20 mouse cellular contexts compared by ENCODE assay signal in genomic region chrX:99516070-99516807, GRCm38 (mm10). TPM values are rescaled to one million over a fixed set of nuclear protein-coding genes. Genes with fewer than 3 reads are reported as not detected.
DNase-seq lines count a peak whose midpoint lies in the region; ATAC-seq and TF ChIP-seq lines count a peak whose summit lies in the region.
"Had no signal": no experiment of that assay in that cellular context is flagged by ENCODE, and none has a peak within 500 bp of the region (broad histone marks: within the 10 kb centered on the region; RNA-seq: fewer than 3 reads in every experiment).

No protein-coding gene starts in this region.

- in situ Hi-C loops in Patski (cut with MboI; ENCODE audit: low pct_unique_long_range_greater_than_20kb) = no loop called here

- intact Hi-C loops in gastrocnemius, postnatal 14 days (cut with DNase I; ENCODE audit: low total_unique reads) = no loop called here

- WGBS in hindbrain, embryonic 15.5 days = 85% methylated on average over 6 of the region's 6 CpGs
- 78% methylated on average over 6 of the region's 6 CpGs for WGBS in hindbrain, embryonic 12.5 days
- 88% methylated on average over 6 of the region's 6 CpGs for WGBS in forebrain, postnatal 0 days
- WGBS in midbrain, postnatal 0 days = 81% methylated on average over 6 of the region's 6 CpGs
- 91% methylated on average over 6 of the region's 6 CpGs for WGBS in limb, embryonic 10.5 days

- H3K27me3 ChIP-seq in hindbrain, embryonic 15.5 days = peaks cover 20% of the 10 kb centered on the region; the same call in 1 of the 2 replicates
- peaks cover 77% of the 10 kb centered on the region for H3K27me3 ChIP-seq in hindbrain, embryonic 12.5 days
- H3K27me3 ChIP-seq in Patski = no peaks in the 10 kb centered on the region
- H3K27me3 ChIP-seq in forebrain, postnatal 0 days (ENCODE audit: insufficient read depth, low read length) = no peaks in the 10 kb centered on the region
- peaks cover 10% of the 10 kb centered on the region; the same call in 1 of the 2 replicates for H3K27me3 ChIP-seq in midbrain, postnatal 0 days (ENCODE audit: insufficient read depth, low read length)
- peaks cover 100% of the 10 kb centered on the region for H3K27me3 ChIP-seq in limb, embryonic 10.5 days (ENCODE audit: low read depth, poor library complexity, severe bottlenecking)

- no peak for DNase-seq in Patski (ENCODE audit: low read depth, low spot score)
- DNase-seq in forebrain, postnatal 0 days = no peak
- no peak for DNase-seq in midbrain, postnatal 0 days (ENCODE audit: low spot score)
- DNase-seq in limb, embryonic 10.5 days (ENCODE audit: low spot score) = no peak
- DNase-seq in adrenal gland, postnatal 10 days = no peak
- no peak for DNase-seq in gastrocnemius, postnatal 14 days
- DNase-seq: cerebellum, postnatal 14 days; gastrocnemius, postnatal 25 days; kidney, postnatal 10 days; lung, embryonic 14.5 days; lung, postnatal 4 days; right cerebral cortex, postnatal 4 days; thymus, adult 18-20 months had no signal

- no peak for TF ChIP-seq CTCF in Patski (IDR thresholded peaks at IDR 0.05)
- no peak for TF ChIP-seq CTCF in forebrain, postnatal 0 days (IDR thresholded peaks at IDR 0.05; ENCODE audit: low read depth)
- TF ChIP-seq CTCF in midbrain, postnatal 0 days (IDR thresholded peaks at IDR 0.05) = no peak

- no peaks in the 10 kb centered on the region for H3K4me1 ChIP-seq in hindbrain, embryonic 15.5 days (replicated peaks)
- H3K4me1 ChIP-seq in hindbrain, embryonic 12.5 days = peaks cover 18% of the 10 kb centered on the region
- H3K4me1 ChIP-seq in forebrain, postnatal 0 days (ENCODE audit: insufficient read depth) = no peaks in the 10 kb centered on the region
- H3K4me1 ChIP-seq in midbrain, postnatal 0 days (ENCODE audit: insufficient read depth, low read length) = no peaks in the 10 kb centered on the region
- peaks cover 23% of the 10 kb centered on the region for H3K4me1 ChIP-seq in limb, embryonic 10.5 days
- H3K4me1 ChIP-seq: liver, embryonic 12.5 days had no signal

- H3K9me3 ChIP-seq in hindbrain, embryonic 15.5 days = no peaks in the 10 kb centered on the region
- no peaks in the 10 kb centered on the region for H3K9me3 ChIP-seq in hindbrain, embryonic 12.5 days (replicated peaks)
- no peaks in the 10 kb centered on the region for H3K9me3 ChIP-seq in forebrain, postnatal 0 days (ENCODE audit: low read length)
- no peaks in the 10 kb centered on the region for H3K9me3 ChIP-seq in midbrain, postnatal 0 days (ENCODE audit: low read length)
- no peaks in the 10 kb centered on the region for H3K9me3 ChIP-seq in limb, embryonic 10.5 days (replicated peaks)
- H3K9me3 ChIP-seq: liver, embryonic 12.5 days; midbrain, embryonic 12.5 days; neural tube, embryonic 12.5 days had no signal

- H3K36me3 ChIP-seq in hindbrain, embryonic 15.5 days = no peaks in the 10 kb centered on the region
- H3K36me3 ChIP-seq in hindbrain, embryonic 12.5 days = no peaks in the 10 kb centered on the region
- no peaks in the 10 kb centered on the region for H3K36me3 ChIP-seq in forebrain, postnatal 0 days (ENCODE audit: insufficient read depth)
- no peaks in the 10 kb centered on the region for H3K36me3 ChIP-seq in midbrain, postnatal 0 days (ENCODE audit: insufficient read depth, low read length)
- H3K36me3 ChIP-seq in limb, embryonic 10.5 days = no peaks in the 10 kb centered on the region
- H3K36me3 ChIP-seq: liver, embryonic 12.5 days; midbrain, embryonic 12.5 days; neural tube, embryonic 12.5 days had no signal

- POLR2A ChIA-PET in Patski (lab: Charles Lee) = interaction anchor here (0.6 kb wide), 2 partner anchors 34 to 57 kb away, joined by 3 to 6 read pairs; no protein-coding TSS in a partner anchor

- H3K4me3 ChIP-seq in hindbrain, embryonic 15.5 days = no peak overlapping the region
- no peak overlapping the region for H3K4me3 ChIP-seq in hindbrain, embryonic 12.5 days
- H3K4me3 ChIP-seq in forebrain, postnatal 0 days (ENCODE audit: low read depth, low read length) = no peak overlapping the region
- H3K4me3 ChIP-seq in midbrain, postnatal 0 days (ENCODE audit: low read depth, low read length) = no peak overlapping the region
- no peak overlapping the region for H3K4me3 ChIP-seq in limb, embryonic 10.5 days
- H3K4me3 ChIP-seq: layer of hippocampus, adult 2 months; left cerebral cortex, adult 2 months; liver, embryonic 12.5 days; midbrain, embryonic 12.5 days; neural tube, embryonic 12.5 days had no signal

- CTCF ChIA-PET in Patski (lab: Charles Lee) = interaction anchor here (0.6 to 1.4 kb wide), 3 partner anchors 15 to 381 kb away, joined by 3 read pairs; no protein-coding TSS in a partner anchor

- no peak overlapping the region for H3K27ac ChIP-seq in hindbrain, embryonic 15.5 days (replicated peaks)
- H3K27ac ChIP-seq in hindbrain, embryonic 12.5 days = no peak overlapping the region
- H3K27ac ChIP-seq in forebrain, postnatal 0 days (ENCODE audit: low read depth, low read length) = no peak overlapping the region
- no peak overlapping the region for H3K27ac ChIP-seq in midbrain, postnatal 0 days (ENCODE audit: low read depth, low read length)
- H3K27ac ChIP-seq in limb, embryonic 10.5 days = no peak overlapping the region
- H3K27ac ChIP-seq: layer of hippocampus, adult 2 months; left cerebral cortex, adult 2 months; liver, embryonic 12.5 days; neural tube, embryonic 12.5 days had no signal

- peak; percentile 14; the same call in 1 of the 2 replicates for ATAC-seq in hindbrain, embryonic 15.5 days (ENCODE audit: low FRiP score, low read depth)
- no peak for ATAC-seq in hindbrain, embryonic 12.5 days (ENCODE audit: low FRiP score)
- peak; percentile 75 for ATAC-seq in Patski
- peak; percentile 51 for ATAC-seq in forebrain, postnatal 0 days
- ATAC-seq in midbrain, postnatal 0 days (ENCODE audit: low FRiP score) = peak; percentile 41
- ATAC-seq: liver, embryonic 12.5 days had no signal

- H3K4me2 ChIP-seq in hindbrain, embryonic 15.5 days = no peak overlapping the region
- no peak overlapping the region for H3K4me2 ChIP-seq in hindbrain, embryonic 12.5 days (replicated peaks)
- H3K4me2 ChIP-seq in forebrain, postnatal 0 days (ENCODE audit: low read depth) = no peak overlapping the region
- no peak overlapping the region for H3K4me2 ChIP-seq in midbrain, postnatal 0 days (ENCODE audit: low read depth, low read length, poor library complexity, severe bottlenecking)
- H3K4me2 ChIP-seq: liver, embryonic 12.5 days; lung, embryonic 14.5 days; midbrain, embryonic 12.5 days; neural tube, embryonic 12.5 days had no signal

- H3K9ac ChIP-seq in hindbrain, embryonic 15.5 days = no peak overlapping the region
- H3K9ac ChIP-seq in hindbrain, embryonic 12.5 days = no peak overlapping the region
- no peak overlapping the region for H3K9ac ChIP-seq in forebrain, postnatal 0 days
- H3K9ac ChIP-seq in midbrain, postnatal 0 days (replicated peaks; ENCODE audit: low read length, poor library complexity, severe bottlenecking) = no peak overlapping the region
- H3K9ac ChIP-seq: liver, embryonic 12.5 days; lung, embryonic 14.5 days; midbrain, embryonic 12.5 days; neural tube, embryonic 12.5 days had no signal

RNA-seq across cellular contexts. Expression of gene Pja1, which starts 45.2 kb away (rescaled TPM):
- 336 and 344 TPM in 2 replicates for polyA plus RNA-seq in hindbrain, embryonic 15.5 days (2015; fragmentation: Nextera tagmentation; extraction: Ambion mirVana)
- 248 and 274 TPM in 2 replicates for polyA plus RNA-seq in hindbrain, embryonic 12.5 days (2016; fragmentation: Nextera tagmentation; extraction: Ambion mirVana)
- polyA plus RNA-seq in Patski (2021) = 90.7 TPM
- 270 and 285 TPM in 2 replicates for total RNA-seq in forebrain, postnatal 0 days (2014; rRNA removed)
- 378 and 395 TPM in 2 replicates for polyA plus RNA-seq in forebrain, postnatal 0 days (2015; fragmentation: Nextera tagmentation; extraction: Ambion mirVana)
- 250 and 271 TPM in 2 replicates for total RNA-seq in midbrain, postnatal 0 days (2014; rRNA removed)
- polyA plus RNA-seq in midbrain, postnatal 0 days (2015; fragmentation: Nextera tagmentation; extraction: Ambion mirVana) = 405 and 423 TPM in 2 replicates
- polyA plus RNA-seq in limb, embryonic 10.5 days (2016; fragmentation: Nextera tagmentation; extraction: Ambion mirVana) = 175 and 184 TPM in 2 replicates
- 10 to 100 TPM; 76.2 to 88.1 TPM for total RNA-seq in adrenal gland, postnatal 10 days (2021)
- 10 to 100 TPM; 17.1 to 23.0 TPM for total RNA-seq in gastrocnemius, postnatal 14 days (2021)
